Mouse (Mus musculus) hindbrain, embryonic 11.5 days (tissue): ENCODE results near the gene Rnf212. TPM values are rescaled to one million over a fixed set of nuclear protein-coding genes. Genes with fewer than 3 reads are reported as not detected.
"Not testable (repeated sequence)": the region's sequence is repeated elsewhere in the genome, so short reads cannot be mapped to it uniquely, and the experiment has no call there.

Experiments used
- ATAC-seq: fragments of 200-750 bp; cut with Nextera tagmentation; 2 replicates; pipeline ENCODE4 v1.8.0; 2017; ENCODE audit warnings: mild to moderate bottlenecking, moderate TSS enrichment, moderate library complexity; ENCODE audit not compliant: low FRiP score
- DNase-seq: peaks from one replicate; pipeline ENCODE4 v3.0.0-alpha.2; 2015; ENCODE audit warnings: low spot score
- H3K27ac ChIP-seq: fragments of 300-500 bp; sonication (generic); 2 replicates; pipeline ENCODE4 v1.5.1; 2014; ENCODE audit warnings: mild to moderate bottlenecking, low read depth, low read length
- H3K27me3 ChIP-seq: fragments of 300-500 bp; sonication (generic); 2 replicates; pipeline ENCODE4 v1.6.1; 2014; ENCODE audit warnings: mild to moderate bottlenecking, low read length, moderate library complexity, mixed read lengths; ENCODE audit not compliant: control insufficient read depth, insufficient read depth
- H3K36me3 ChIP-seq: fragments of 300-500 bp; sonication (generic); 2 replicates; pipeline ENCODE4 v1.6.1; 2014; ENCODE audit warnings: mild to moderate bottlenecking, low read length, moderate library complexity, mixed read lengths; ENCODE audit not compliant: control insufficient read depth, insufficient read depth
- H3K4me1 ChIP-seq: fragments of 300-500 bp; sonication (generic); replicated peaks from 2 replicates; pipeline ENCODE4 v1.6.1; 2014; ENCODE audit warnings: low read length, mixed read lengths; ENCODE audit not compliant: control insufficient read depth, insufficient read depth
- H3K4me2 ChIP-seq: fragments of 300-500 bp; sonication (generic); replicated peaks from 2 replicates; pipeline ENCODE4 v1.6.1; 2014; ENCODE audit warnings: mild to moderate bottlenecking, low read depth, low read length
- H3K4me3 ChIP-seq: fragments of 300-500 bp; sonication (generic); 2 replicates; pipeline ENCODE4 v1.5.1; 2014; ENCODE audit warnings: low read depth, low read length
- H3K9ac ChIP-seq: fragments of 300-500 bp; sonication (generic); 2 replicates; pipeline ENCODE4 v1.6.1; 2014; ENCODE audit warnings: low read depth, low read length
- H3K9me3 ChIP-seq: fragments of 300-500 bp; sonication (generic); 2 replicates; pipeline ENCODE4 v1.6.1; 2016; ENCODE audit warnings: low read length; ENCODE audit not compliant: control insufficient read depth
- WGBS: fragments of 180-500 bp; shearing (Covaris S2); extraction: QIAGEN DNeasy Blood & Tissue Kit; methylation state at CpG from one replicate; pipeline ENCODE4 v1.1.7; 2014; 5-methylcytosine and 5-hydroxymethylcytosine counted together
- polyA plus RNA-seq: library from polyadenylated mRNA; unstranded; fragments of >200 nt; fragmentation: Nextera tagmentation; extraction: Ambion mirVana; gene quantifications from 2 replicates; pipeline ENCODE4 v1.2.1, GENCODE M21; 2014

Rnf212 gene
- 1.1 and 1.4 TPM in 2 replicates for polyA plus RNA-seq

DNA sequence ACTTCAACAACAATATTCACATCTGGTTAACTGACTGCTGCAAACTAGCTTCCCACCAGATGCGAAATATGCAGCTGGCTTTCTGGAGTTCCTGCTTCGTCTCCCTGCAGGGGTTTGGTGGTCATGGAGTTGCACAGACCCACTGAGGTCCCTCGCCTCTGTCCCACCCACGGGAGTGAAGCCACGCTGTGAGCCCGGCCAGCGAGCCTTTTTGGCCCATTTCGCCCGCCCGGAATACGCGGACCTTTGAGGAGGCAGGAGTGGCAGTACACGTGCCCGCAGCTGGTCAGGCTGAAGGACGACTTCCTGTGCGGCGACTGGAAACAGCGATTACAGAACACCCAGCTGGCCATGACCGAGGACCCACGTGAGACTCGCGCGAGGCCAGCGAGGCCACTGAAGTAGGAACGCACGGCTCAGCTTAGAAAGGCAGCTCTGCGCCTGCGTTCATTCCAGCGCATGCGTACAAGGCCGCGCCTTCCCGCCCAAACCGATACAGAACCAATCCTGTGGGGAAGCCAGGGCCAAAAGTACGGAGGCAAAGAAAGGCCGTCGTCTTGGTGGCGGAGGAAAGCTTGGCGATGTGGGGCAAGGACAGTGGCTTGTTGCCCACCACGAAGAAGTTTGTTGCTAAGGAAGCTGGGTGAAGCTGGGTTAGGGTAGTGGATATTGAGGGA is at the start of gene Rnf212:
Gene Rnf212 (minus strand): TSS at position 353 of the 677 bp plus-strand sequence.
- DNase-seq (no peak), ATAC-seq (no peak)
- Histone ChIP-seq H3K4me1 (no peaks in the 10 kb centered on the region), H3K9me3 (no peaks in the 10 kb centered on the region), H3K27ac (no peak within 1 kb of the TSS), H3K27me3 (no peaks in the 10 kb centered on the region), H3K4me3 (no peak within 1 kb of the TSS), H3K4me2 (no peak within 1 kb of the TSS), H3K9ac (no peak within 1 kb of the TSS), H3K36me3 (no peaks in the 10 kb centered on the region)
- 73% methylated on average over 40 of the region's 40 CpGs for WGBS

DNA sequence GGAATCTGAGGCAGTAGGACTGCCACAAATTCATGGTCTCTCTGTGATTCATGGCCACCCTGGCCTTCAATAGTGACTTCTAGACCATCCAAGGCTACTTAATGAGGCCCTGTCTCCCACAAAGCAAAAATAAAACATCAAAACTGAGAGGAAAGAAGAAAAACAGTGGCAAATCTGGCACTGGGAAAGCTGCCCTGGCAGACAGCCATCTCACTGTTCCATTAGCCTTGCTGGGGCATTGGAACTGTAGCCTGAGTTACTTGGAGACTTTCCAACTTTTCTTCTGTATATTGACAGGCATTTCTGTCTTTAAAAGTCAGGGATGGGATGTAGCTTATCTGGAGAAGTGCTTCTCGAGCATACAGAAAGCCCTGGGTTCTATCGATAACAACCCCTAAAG is 48.5 kb upstream of the Rnf212 start:
- no peak for ATAC-seq
- no peak for DNase-seq
- WGBS = 97% methylated on average over 2 of the region's 2 CpGs
- no peak overlapping the region for H3K4me2 ChIP-seq
- no peaks in the 10 kb centered on the region for H3K27me3 ChIP-seq
- no peaks in the 10 kb centered on the region for H3K36me3 ChIP-seq
- H3K4me3 ChIP-seq = no peak overlapping the region
- no peaks in the 10 kb centered on the region for H3K9me3 ChIP-seq
- H3K4me1 ChIP-seq = no peaks in the 10 kb centered on the region
- H3K9ac ChIP-seq = no peak overlapping the region
- H3K27ac ChIP-seq = no peak overlapping the region

DNA sequence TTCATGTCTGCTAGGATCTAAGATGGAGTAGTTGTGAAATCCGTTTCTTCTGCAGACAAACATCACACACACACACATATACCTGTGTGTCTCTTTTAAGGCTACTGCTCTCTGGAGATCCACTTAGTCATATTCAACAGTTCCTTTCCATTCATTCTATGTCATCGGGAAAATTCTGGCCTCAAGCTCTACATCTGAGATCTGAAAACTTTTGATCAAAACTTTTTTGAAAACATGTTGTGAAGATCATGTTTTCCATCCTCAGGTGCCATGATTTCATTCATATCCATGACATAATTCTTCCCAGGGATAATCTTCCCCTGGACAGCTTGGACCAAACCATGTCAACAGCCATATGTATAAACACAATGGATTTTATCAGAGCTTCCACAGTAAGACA is 34.0 kb upstream of the Rnf212 start, which contains the start of gene Vmn2r8:
Gene Vmn2r8 (minus strand): TSS at position 101 of the 400 bp plus-strand sequence.
- not testable (repeated sequence) for DNase-seq, H3K4me1 ChIP-seq, H3K4me2 ChIP-seq, H3K9me3 ChIP-seq, H3K27me3 ChIP-seq, H3K4me3 ChIP-seq, H3K27ac ChIP-seq, H3K9ac ChIP-seq, ATAC-seq, H3K36me3 ChIP-seq
- 68% methylated on average over 2 of the region's 2 CpGs for whole genome bisulfite sequencing

DNA sequence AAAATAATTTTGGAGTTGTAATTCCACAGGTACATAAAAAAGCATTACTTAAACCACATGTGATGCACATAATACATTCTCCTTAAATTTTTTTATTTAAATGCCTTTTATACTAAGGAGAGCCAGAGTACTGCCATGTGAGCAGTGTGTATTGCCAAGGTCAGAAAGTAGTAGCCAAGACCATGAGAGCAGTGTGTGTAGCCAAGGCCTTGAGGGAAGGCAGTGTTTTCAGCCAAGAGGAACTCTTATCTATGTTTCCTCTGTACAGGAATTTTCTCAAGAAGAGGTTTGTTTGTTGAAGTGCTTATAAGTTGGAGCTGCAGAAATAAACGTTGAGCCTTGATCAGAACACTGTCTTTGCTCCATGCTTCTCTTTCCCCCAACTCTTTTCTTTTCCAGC is 28.9 kb upstream of the Rnf212 start:
- Histone ChIP-seq H3K27me3 (no peaks in the 10 kb centered on the region), H3K36me3 (no peaks in the 10 kb centered on the region), H3K9ac (no peak overlapping the region), H3K4me1 (no peaks in the 10 kb centered on the region), H3K4me3 (no peak overlapping the region), H3K9me3 (no peaks in the 10 kb centered on the region), H3K27ac (no peak overlapping the region), H3K4me2 (no peak overlapping the region)
- 38% methylated on average over 1 of the region's 1 CpGs for WGBS
- DNase-seq (no peak), ATAC-seq (no peak)

DNA sequence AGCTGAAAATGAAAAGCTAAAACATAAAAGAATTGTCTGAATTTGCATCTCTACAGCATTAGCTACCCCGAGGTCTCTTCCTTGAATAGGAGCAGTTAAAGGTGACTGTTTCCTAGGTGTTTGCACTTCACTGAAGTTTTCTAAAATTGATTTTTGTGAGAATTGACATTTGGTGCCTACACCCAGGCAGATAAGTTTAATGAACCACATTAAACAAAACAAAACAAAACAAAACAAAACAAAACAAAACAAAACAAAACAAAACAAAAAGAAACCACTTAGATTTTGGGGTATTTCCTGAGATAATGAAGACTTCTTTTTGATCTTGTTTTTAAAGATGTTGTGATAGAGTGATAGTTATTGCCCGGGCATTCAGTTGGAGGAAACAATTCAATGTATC is 20.5 kb upstream of the Rnf212 start, which contains the start of gene Tmed11:
Gene Tmed11 (minus strand): TSS at position 101 of the 400 bp plus-strand sequence.
- H3K4me1 ChIP-seq, H3K36me3 ChIP-seq, ATAC-seq, DNase-seq, H3K9ac ChIP-seq, H3K27ac ChIP-seq, H3K4me3 ChIP-seq, H3K27me3 ChIP-seq, H3K4me2 ChIP-seq, H3K9me3 ChIP-seq: not testable (repeated sequence)
- WGBS = 66% methylated on average over 2 of the region's 2 CpGs

DNA sequence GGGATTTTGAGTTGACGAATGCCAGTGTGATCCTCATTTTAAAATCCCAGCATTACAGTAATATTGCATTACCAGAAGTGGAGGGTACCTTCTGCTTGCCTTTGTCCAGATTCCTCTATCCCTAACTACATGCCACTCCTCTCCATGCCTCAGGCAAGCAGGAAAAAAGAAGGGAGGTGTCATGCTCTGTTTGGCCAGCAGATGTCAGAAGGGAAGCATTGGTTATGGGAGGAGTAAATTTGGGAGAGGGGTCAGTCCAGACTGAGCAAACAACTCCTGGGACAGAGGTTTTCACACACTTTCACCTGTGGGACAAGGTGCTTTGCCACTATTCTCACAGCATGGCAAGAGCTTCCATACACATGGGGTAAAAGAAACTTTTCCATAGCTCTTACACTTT is 15.6 kb upstream of the Rnf212 start:
- WGBS = 29% methylated on average over 1 of the region's 1 CpGs
- DNase-seq = peak; percentile 56
- H3K4me2 ChIP-seq, H3K9me3 ChIP-seq, H3K9ac ChIP-seq, H3K4me3 ChIP-seq, H3K4me1 ChIP-seq, H3K27me3 ChIP-seq, H3K36me3 ChIP-seq, H3K27ac ChIP-seq, ATAC-seq: not testable (repeated sequence)

DNA sequence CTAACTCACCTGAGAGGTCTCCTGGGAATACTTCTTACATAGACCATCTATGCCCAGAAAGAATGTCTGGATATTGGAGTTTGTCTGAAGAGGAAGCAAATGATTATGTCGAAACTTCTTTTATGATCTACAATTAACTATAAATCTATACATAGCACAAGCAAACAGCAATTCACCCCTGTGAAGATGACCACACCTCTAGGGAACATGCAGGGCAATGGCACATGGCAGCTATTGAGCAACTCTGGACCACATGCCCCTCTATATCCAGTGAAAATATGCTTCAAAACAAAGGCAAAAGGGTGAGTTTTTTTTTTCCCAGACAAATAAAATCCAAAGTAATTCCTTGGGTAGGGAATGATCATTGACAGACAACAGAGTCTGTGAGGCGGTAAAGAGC is 14.8 kb downstream of the Rnf212 start:
- H3K27me3 ChIP-seq = no peaks in the 10 kb centered on the region
- no peaks in the 10 kb centered on the region for H3K4me1 ChIP-seq
- no peak overlapping the region for H3K27ac ChIP-seq
- DNase-seq (no peak), ATAC-seq (no peak)
- no peak overlapping the region for H3K4me3 ChIP-seq
- no peak overlapping the region for H3K9ac ChIP-seq
- no peaks in the 10 kb centered on the region for H3K9me3 ChIP-seq
- no peak overlapping the region for H3K4me2 ChIP-seq
- no peaks in the 10 kb centered on the region for H3K36me3 ChIP-seq
- 89% methylated on average over 2 of the region's 2 CpGs for WGBS

DNA sequence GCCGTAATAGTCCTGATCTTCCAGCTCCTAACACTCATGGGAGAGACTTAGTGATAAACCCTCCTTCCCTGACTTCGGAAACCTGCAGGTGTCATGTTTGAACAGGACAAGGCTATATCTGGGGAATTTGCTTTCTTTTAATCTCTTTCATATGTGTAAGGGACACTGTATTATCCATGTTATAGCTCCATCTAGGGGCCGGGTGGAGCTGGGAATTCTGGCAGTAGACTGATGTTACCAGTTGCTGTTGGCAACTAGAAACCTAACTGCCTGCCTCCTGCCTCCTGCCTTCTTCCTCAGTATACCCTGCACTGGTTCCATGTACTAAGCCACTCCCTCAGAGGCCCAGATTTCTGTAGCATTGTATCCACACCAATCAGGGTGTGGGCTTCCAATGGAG is 16.4 kb downstream of the Rnf212 start:
- Histone ChIP-seq H3K27me3 (no peaks in the 10 kb centered on the region), H3K9ac (no peak overlapping the region), H3K36me3 (no peaks in the 10 kb centered on the region), H3K4me3 (no peak overlapping the region), H3K27ac (no peak overlapping the region), H3K4me2 (no peak overlapping the region), H3K9me3 (no peaks in the 10 kb centered on the region), H3K4me1 (no peaks in the 10 kb centered on the region)
- WGBS = 59% methylated on average over 3 of the region's 3 CpGs
- ATAC-seq (no peak), DNase-seq (peak; percentile 14)

DNA sequence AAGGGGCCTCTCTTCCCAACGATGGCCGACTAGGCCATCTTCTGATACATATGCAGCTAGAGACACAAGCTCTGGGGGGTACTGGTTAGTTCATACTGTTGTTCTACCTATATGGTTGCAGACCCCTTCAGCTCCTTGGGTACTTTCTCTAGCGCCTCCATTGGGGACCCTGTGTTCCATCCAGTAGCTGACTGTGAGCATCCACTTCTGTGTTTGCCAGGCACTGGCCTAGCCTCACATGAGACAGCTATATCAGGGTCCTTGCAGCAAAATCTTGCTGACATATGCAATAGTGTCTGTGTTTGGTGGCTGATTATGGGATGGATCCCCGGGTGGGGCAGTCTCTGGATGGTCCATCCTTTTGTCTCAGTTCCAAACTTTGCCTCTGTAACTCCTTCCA is 23.5 kb downstream of the Rnf212 start:
- WGBS = 81% methylated on average over 4 of the region's 4 CpGs
- not testable (repeated sequence) for H3K9ac ChIP-seq, H3K4me1 ChIP-seq, H3K36me3 ChIP-seq, H3K4me3 ChIP-seq, H3K4me2 ChIP-seq, H3K27ac ChIP-seq, H3K9me3 ChIP-seq, DNase-seq, ATAC-seq, H3K27me3 ChIP-seq
